Mouse (Mus musculus) CH12.LX (cell line): ENCODE data around the gene Klhl26. TPM values are rescaled to one million over a fixed set of nuclear protein-coding genes. Genes with fewer than 3 reads are reported as not detected.

ENCODE experiments used
- DNase-seq: peaks from one replicate; pipeline ENCODE4 v3.0.0-alpha.2; 2013; ENCODE audit errors: extremely low read depth
- H3K27ac ChIP-seq: 2 replicates; pipeline ENCODE4 v1.5.1; 2012; ENCODE audit warnings: low read depth, mild to moderate bottlenecking, control low read depth, moderate library complexity; ENCODE audit not compliant: insufficient read depth
- H3K27me3 ChIP-seq: replicated peaks from 2 replicates; pipeline ENCODE3; 2012; ENCODE audit warnings: inconsistent platforms
- H3K36me3 ChIP-seq, 2 experiments: replicated peaks in 1 of 2; 2 replicates each; pipeline versions ENCODE3 to v1.6.1; 2012; ENCODE audit warnings: inconsistent platforms in 1 of 2, low read length in 1 of 2, mild to moderate bottlenecking in 1 of 2, mixed read lengths in 1 of 2, moderate library complexity in 1 of 2; ENCODE audit not compliant: control insufficient read depth in 1 of 2, insufficient read depth in 1 of 2
- H3K4me1 ChIP-seq, 2 experiments: 2 replicates each; pipeline ENCODE4 v1.6.1; 2012; ENCODE audit warnings: inconsistent platforms in 1 of 2, moderate library complexity in 1 of 2; ENCODE audit not compliant: insufficient read depth in 2 of 2, control insufficient read depth in 1 of 2
- H3K4me2 ChIP-seq: 2 replicates; pipeline ENCODE4 v1.6.1; 2012; ENCODE audit warnings: low read depth, mild to moderate bottlenecking, control low read depth; ENCODE audit not compliant: poor library complexity, insufficient read depth, severe bottlenecking
- H3K4me3 ChIP-seq, 3 experiments: fragments of 150-350 bp in 1 of 3; sonication (generic) in 1 of 3; replicated peaks in 1 of 3; 2 replicates each; pipeline versions ENCODE3 to v1.5.1; 2011 to 2012; ENCODE audit warnings: low read depth in 2 of 3, low read length in 2 of 3, mild to moderate bottlenecking in 2 of 3, moderate library complexity in 2 of 3, control low read depth in 1 of 3, improper control_type of control experiment in 1 of 3, inconsistent platforms in 1 of 3, mixed read lengths in 1 of 3; ENCODE audit not compliant: poor library complexity in 1 of 3
- H3K79me2 ChIP-seq: replicated peaks from 2 replicates; pipeline ENCODE4 v1.6.1; 2012; ENCODE audit warnings: mild to moderate bottlenecking, moderate library complexity; ENCODE audit not compliant: control insufficient read depth, poor library complexity, insufficient read depth, severe bottlenecking; ENCODE audit errors: extremely low read depth
- H3K9ac ChIP-seq: 2 replicates; pipeline ENCODE4 v1.6.1; 2012; ENCODE audit warnings: low read depth, mild to moderate bottlenecking, control low read depth, moderate library complexity; ENCODE audit not compliant: insufficient read depth
- H3K9me3 ChIP-seq: replicated peaks from 2 replicates; pipeline ENCODE3; 2012; ENCODE audit warnings: low read length, inconsistent platforms, mixed read lengths
- BHLHE40 ChIP-seq: IDR thresholded peaks from 2 replicates; pipeline ENCODE4 v1.6.1; 2011; ENCODE audit warnings: mild to moderate bottlenecking, low read depth, low read length, improper control_type of control experiment
- CHD1 ChIP-seq: IDR thresholded peaks from 2 replicates; pipeline ENCODE4 v1.6.1; 2012; ENCODE audit warnings: low read depth, low read length, improper control_type of control experiment, inconsistent platforms
- CTCF ChIP-seq, 2 experiments: IDR thresholded peaks in 1 of 2; conservative IDR thresholded peaks in 1 of 2; 2 replicates each; pipeline ENCODE4 v1.5.1; 2011 to 2012; ENCODE audit warnings: low read depth in 2 of 2, low read length in 2 of 2, improper control_type of control experiment in 1 of 2, inconsistent platforms in 1 of 2, mild to moderate bottlenecking in 1 of 2, moderate library complexity in 1 of 2
- E2F4 ChIP-seq: IDR thresholded peaks from 2 replicates; pipeline ENCODE4 v1.6.1; 2011; ENCODE audit warnings: low read depth, low read length, improper control_type of control experiment; ENCODE audit not compliant: insufficient replicate concordance
- ELF1 ChIP-seq: IDR thresholded peaks from 2 replicates; pipeline ENCODE4 v1.6.1; 2014; ENCODE audit warnings: low read depth, mild to moderate bottlenecking, inconsistent platforms, low read length, improper control_type of control experiment
- ETS1 ChIP-seq: conservative IDR thresholded peaks from 2 replicates; pipeline ENCODE4 v1.6.1; 2012; ENCODE audit warnings: low read depth, mild to moderate bottlenecking, inconsistent platforms, low read length, improper control_type of control experiment, moderate library complexity
- GABPA ChIP-seq: IDR thresholded peaks from 2 replicates; pipeline ENCODE4 v1.6.1; 2012; ENCODE audit warnings: low read depth, low read length, improper control_type of control experiment, inconsistent platforms; ENCODE audit not compliant: insufficient replicate concordance
- HCFC1 ChIP-seq: IDR thresholded peaks from 2 replicates; pipeline ENCODE4 v1.6.1; 2012; ENCODE audit warnings: low read depth, mild to moderate bottlenecking, inconsistent platforms, low read length, improper control_type of control experiment
- JUN ChIP-seq: IDR thresholded peaks from 2 replicates; pipeline ENCODE4 v1.6.1; 2011; ENCODE audit warnings: low read depth, mild to moderate bottlenecking, low read length, improper control_type of control experiment, moderate library complexity; ENCODE audit not compliant: insufficient read depth
- KAT2A ChIP-seq: IDR thresholded peaks from 2 replicates; pipeline ENCODE4 v1.6.1; 2012; ENCODE audit warnings: low read length, improper control_type of control experiment, inconsistent platforms; ENCODE audit not compliant: insufficient replicate concordance
- MAZ ChIP-seq: IDR thresholded peaks from 2 replicates; pipeline ENCODE4 v1.6.1; 2012; ENCODE audit warnings: low read depth, mild to moderate bottlenecking, inconsistent platforms, low read length, improper control_type of control experiment, moderate library complexity
- MEF2A ChIP-seq: IDR thresholded peaks from 2 replicates; pipeline ENCODE4 v1.6.1; 2014; ENCODE audit warnings: low read depth, mild to moderate bottlenecking, inconsistent platforms, low read length, improper control_type of control experiment, borderline replicate concordance
- NRF1 ChIP-seq: IDR thresholded peaks from 2 replicates; pipeline ENCODE4 v1.6.1; 2014; ENCODE audit warnings: low read depth, mild to moderate bottlenecking, inconsistent platforms, low read length, improper control_type of control experiment, moderate library complexity
- PAX5 ChIP-seq: IDR thresholded peaks from 2 replicates; pipeline ENCODE4 v1.6.1; 2012; ENCODE audit warnings: low read length, inconsistent platforms, mixed read lengths
- POLR2AphosphoS2 ChIP-seq: IDR thresholded peaks from 2 replicates; pipeline ENCODE4 v1.6.1; 2011; ENCODE audit warnings: low read depth, low read length, improper control_type of control experiment
- RAD21 ChIP-seq: IDR thresholded peaks from 2 replicates; pipeline ENCODE4 v1.6.1; 2011; ENCODE audit warnings: low read depth, mild to moderate bottlenecking, low read length, improper control_type of control experiment, moderate library complexity
- SIN3A ChIP-seq: IDR thresholded peaks from 2 replicates; pipeline ENCODE4 v1.6.1; 2012; ENCODE audit warnings: low read length, improper control_type of control experiment, inconsistent platforms
- SMC3 ChIP-seq: IDR thresholded peaks from 2 replicates; pipeline ENCODE4 v1.6.1; 2011; ENCODE audit warnings: low read depth, low read length, improper control_type of control experiment
- TCF12 ChIP-seq: IDR thresholded peaks from 2 replicates; pipeline ENCODE4 v1.6.1; 2014; ENCODE audit warnings: low read depth, mild to moderate bottlenecking, inconsistent platforms, low read length, improper control_type of control experiment
- UBTF ChIP-seq: IDR thresholded peaks from 2 replicates; pipeline ENCODE4 v1.6.1; 2012; ENCODE audit warnings: low read depth, mild to moderate bottlenecking, inconsistent platforms, low read length, improper control_type of control experiment, moderate library complexity
- USF1 ChIP-seq: IDR thresholded peaks from 2 replicates; pipeline ENCODE4 v1.6.1; 2014; ENCODE audit warnings: low read depth, mild to moderate bottlenecking, inconsistent platforms, low read length, improper control_type of control experiment
- dilution Hi-C: fragments of 300-500 bp; cut with MboI; formaldehyde crosslinking; loops from 2 replicates; pipeline ENCODE4 v1.14.3; 2020; ENCODE audit warnings: low sequenced_read_pairs; ENCODE audit not compliant: extremely low pct_unique_long_range_greater_than_20kb, extremely low pct_ligation_motif_present
- in situ Hi-C: fragments of 300-500 bp; cut with MboI; formaldehyde crosslinking; loops from 3 replicates; pipeline ENCODE4 v1.14.3; 2019; ENCODE audit warnings: low sequenced_read_pairs, low pct_ligation_motif_present, low pct_unique_long_range_greater_than_20kb, mixed read lengths
- polyA plus RNA-seq: library from polyadenylated mRNA; unstranded; fragments of >175 nt; gene quantifications from 2 replicates; pipeline ENCODE4 v1.2.1, GENCODE M21; 2012; ENCODE audit warnings: low read depth; ENCODE audit not compliant: insufficient read length
- total RNA-seq, 2 experiments: library from RNA; depleted of rRNA; stranded (reverse); fragments of 300-350 nt in 1 of 2; fragments of >200 nt in 1 of 2; gene quantifications; 2 replicates each; pipeline ENCODE4 v1.2.3; 2012 to 2014

The Klhl26 gene
- total and polyA plus RNA-seq, 3 experiments, result 4.7 to 15.6 (median 6.0) TPM

- Histone ChIP-seq H3K4me1 (peaks cover 2 to 45% of the 10 kb centered on the region in 2 experiments; a peak in 3 of 4 replicates), H3K27me3 (no peaks in the 10 kb centered on the region), H3K79me2 (no peaks in the 10 kb centered on the region), H3K36me3 (peaks cover 0 to 48% of the 10 kb centered on the region in 2 experiments), H3K9ac (no peak overlapping the region), H3K4me2 (no peak overlapping the region), H3K27ac (no peak overlapping the region), H3K9me3 (no peaks in the 10 kb centered on the region), H3K4me3 (no peak overlapping the region)
- DNase-seq, result no peak
- in situ Hi-C loops (loop anchor here (10.0 kb wide), 1 partner anchor 95 kb away; the partner anchor contains the start of gene Rex1bd), dilution Hi-C loops (no loop called here)
- TF ChIP-seq HCFC1 (no peak), NRF1 (no peak), SIN3A (no peak), RAD21 (no peak), PAX5 (no peak), JUN (no peak), TCF12 (no peak), MEF2A (no peak), KAT2A (no peak), CHD1 (no peak), ELF1 (no peak), GABPA (no peak), MAZ (no peak), ETS1 (no peak), SMC3 (no peak), CTCF (conservative IDR thresholded peaks at IDR 0.05 in 1 of 2, IDR thresholded peaks at IDR 0.05 in 1 of 2; ENCODE audit: low read depth in 2 of 2, low read length in 2 of 2) (no peak), USF1 (no peak)
Measured at GRCm38 (mm10) chr8:70410281-70410680, 66.5 kb downstream of the Klhl26 start.

GRCm38 (mm10) chr8:70409455-70409871, 67.3 kb downstream of the Klhl26 start:
- Histone ChIP-seq H3K79me2 (no peaks in the 10 kb centered on the region), H3K9ac (no peak overlapping the region), H3K4me2 (no peak overlapping the region), H3K9me3 (peaks cover 2% of the 10 kb centered on the region), H3K27ac (no peak overlapping the region), H3K27me3 (no peaks in the 10 kb centered on the region), H3K36me3 (peaks cover 0 to 52% of the 10 kb centered on the region in 2 experiments), H3K4me3 (no peak overlapping the region), H3K4me1 (peaks cover 2 to 45% of the 10 kb centered on the region in 2 experiments; a peak in 3 of 4 replicates)
- in situ Hi-C loops, result no loop called here
- TF ChIP-seq USF1, result no peak
- no peak for TF ChIP-seq MAZ
- TF ChIP-seq BHLHE40, result no peak
- TF ChIP-seq POLR2AphosphoS2, result no peak
- TF ChIP-seq MEF2A, result no peak
- TF ChIP-seq E2F4, result no peak
- no peak for TF ChIP-seq PAX5
- TF ChIP-seq UBTF, result no peak
- TF ChIP-seq JUN, result no peak
- TF ChIP-seq TCF12, result no peak
- dilution Hi-C loops, result no loop called here
- no peak for DNase-seq
